Mouse (Mus musculus) liver, embryonic 12.5 days (tissue): ENCODE data around the gene Gm49387. TPM values are rescaled to one million over a fixed set of nuclear protein-coding genes. Genes with fewer than 3 reads are reported as not detected.

Experiments
- ATAC-seq: fragments of 200-750 bp; cut with Nextera tagmentation; 2 replicates; pipeline ENCODE4 v1.8.0; 2017; ENCODE audit warnings: moderate number of reproducible peaks, mild to moderate bottlenecking, moderate library complexity
- H3K27ac ChIP-seq: fragments of 300-500 bp; sonication (generic); 2 replicates; pipeline ENCODE4 v1.5.1; 2016; ENCODE audit warnings: mild to moderate bottlenecking
- H3K27me3 ChIP-seq: fragments of 300-500 bp; sonication (generic); replicated peaks from 2 replicates; pipeline ENCODE4 v1.6.1; 2016; ENCODE audit warnings: mild to moderate bottlenecking, moderate library complexity
- H3K36me3 ChIP-seq: fragments of 300-500 bp; sonication (generic); 2 replicates; pipeline ENCODE4 v1.6.1; 2016; ENCODE audit warnings: mild to moderate bottlenecking, moderate library complexity
- H3K4me1 ChIP-seq: fragments of 300-500 bp; sonication (generic); 2 replicates; pipeline ENCODE4 v1.6.1; 2016
- H3K4me2 ChIP-seq: fragments of 300-500 bp; sonication (generic); 2 replicates; pipeline ENCODE4 v1.6.1; 2016; ENCODE audit warnings: mild to moderate bottlenecking, moderate library complexity
- H3K4me3 ChIP-seq: fragments of 300-500 bp; sonication (generic); 2 replicates; pipeline ENCODE4 v1.5.1; 2016; ENCODE audit warnings: mild to moderate bottlenecking, moderate library complexity
- H3K9ac ChIP-seq: fragments of 300-500 bp; sonication (generic); 2 replicates; pipeline ENCODE4 v1.6.1; 2016; ENCODE audit warnings: mild to moderate bottlenecking, moderate library complexity
- H3K9me3 ChIP-seq: fragments of 300-500 bp; sonication (generic); replicated peaks from 2 replicates; pipeline ENCODE4 v1.6.1; 2016; ENCODE audit warnings: mild to moderate bottlenecking, moderate library complexity
- WGBS: fragments of 180-500 bp; shearing (Covaris S2); methylation state at CpG from one replicate; pipeline ENCODE4 v1.1.7; 2016; ENCODE audit not compliant: insufficient replicate concordance; 5-methylcytosine and 5-hydroxymethylcytosine counted together
- polyA plus RNA-seq: library from polyadenylated mRNA; unstranded; fragments of >200 nt; fragmentation: Nextera tagmentation; extraction: Ambion mirVana; gene quantifications from 2 replicates; pipeline ENCODE4 v1.2.1, GENCODE M21; 2016

Gm49387 gene
- polyA plus RNA-seq, 1 experiment from 2014 or later: 0.37 TPM

DNA sequence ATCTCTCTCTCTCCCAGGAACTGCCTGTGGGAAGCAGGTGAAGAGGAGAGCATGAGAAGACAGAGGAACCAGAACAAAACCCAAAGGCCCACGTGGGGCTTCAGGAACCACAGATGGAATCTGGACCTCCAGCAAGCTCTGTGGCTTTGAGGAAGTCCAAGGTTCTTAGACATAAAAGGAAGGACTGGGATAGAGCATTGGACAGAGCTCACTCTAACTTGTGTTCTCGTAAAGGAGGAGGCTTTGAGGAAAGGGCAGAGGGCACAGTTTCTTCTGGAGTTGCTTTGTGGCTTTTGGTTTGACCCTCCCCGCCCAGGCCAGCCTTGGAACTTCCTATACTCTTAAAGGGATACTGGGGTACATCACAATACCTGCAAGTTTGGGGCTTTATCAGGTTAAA is 108.0 kb downstream of the Gm49387 start:
- 36% methylated on average over 3 of the region's 3 CpGs for WGBS
- H3K4me1 ChIP-seq: peaks cover 14% of the 10 kb centered on the region
- no peak overlapping the region for H3K4me2 ChIP-seq
- no peaks in the 10 kb centered on the region for H3K36me3 ChIP-seq
- H3K27ac ChIP-seq: no peak overlapping the region
- 0 out of 2 replicates have a peak, but pooled peaks cover 7% of the 10 kb centered on the region for H3K27me3 ChIP-seq
- H3K9ac ChIP-seq: no peak overlapping the region
- H3K4me3 ChIP-seq: no peak overlapping the region
- no peak for ATAC-seq
- no peaks in the 10 kb centered on the region for H3K9me3 ChIP-seq

DNA sequence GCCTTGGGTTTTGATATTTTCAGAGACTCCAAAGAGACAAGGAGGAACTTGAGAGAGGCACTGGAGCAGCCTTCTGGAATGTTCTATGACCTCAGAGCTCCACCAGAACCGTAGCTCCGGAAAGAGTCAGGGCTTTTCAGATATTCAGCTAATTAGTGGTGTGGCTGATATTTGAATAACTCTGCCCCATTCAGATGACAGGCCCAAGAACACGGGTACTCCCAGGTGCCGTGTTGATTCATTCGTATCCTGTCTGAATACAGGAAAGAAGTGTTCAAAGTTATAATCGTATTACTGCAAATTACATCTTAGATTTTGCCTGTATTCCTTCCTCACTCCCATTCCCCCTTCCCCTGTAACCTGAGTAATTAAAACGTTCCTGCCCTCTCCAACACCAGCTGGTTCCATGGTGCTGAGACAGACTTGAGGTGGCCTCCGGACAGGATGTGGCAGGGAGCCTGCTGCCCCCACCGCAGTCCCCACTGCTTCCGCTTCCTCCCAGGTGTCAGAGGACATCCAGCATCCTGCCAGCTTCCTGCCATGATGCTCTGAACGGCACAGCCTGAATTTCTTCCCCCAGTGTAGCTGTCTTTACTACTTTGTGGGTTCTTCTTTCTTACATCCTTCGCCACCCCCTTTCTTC is 109.1 kb downstream of the Gm49387 start:
- no peak for ATAC-seq
- 27% methylated on average over 12 of the region's 12 CpGs for WGBS
- Histone ChIP-seq H3K9ac (no peak overlapping the region), H3K4me2 (no peak overlapping the region), H3K36me3 (no peaks in the 10 kb centered on the region), H3K9me3 (no peaks in the 10 kb centered on the region), H3K27ac (no peak overlapping the region), H3K27me3 (0 out of 2 replicates have a peak, but pooled peaks cover 7% of the 10 kb centered on the region), H3K4me1 (peaks cover 14% of the 10 kb centered on the region), H3K4me3 (no peak overlapping the region)

DNA sequence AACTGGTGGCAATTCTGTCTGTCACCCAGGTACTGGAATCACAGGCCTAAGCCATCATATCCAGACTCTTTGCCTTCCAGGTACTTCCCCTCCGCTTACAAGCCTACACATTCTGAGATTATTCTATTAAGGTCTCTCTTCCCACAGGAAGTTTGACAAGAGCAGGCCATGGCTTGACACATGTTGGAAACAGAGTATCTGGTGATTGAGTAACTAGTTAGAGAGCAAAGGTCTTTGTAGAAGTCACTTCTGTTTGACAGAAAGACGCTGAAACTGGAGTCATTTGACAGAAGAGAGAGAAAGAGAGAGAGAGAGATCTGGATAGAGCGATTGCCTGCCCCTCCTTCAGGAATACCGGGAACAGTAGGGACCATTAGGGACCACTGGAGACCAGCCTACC is 109.8 kb downstream of the Gm49387 start:
- Histone ChIP-seq H3K27me3 (0 out of 2 replicates have a peak, but pooled peaks cover 7% of the 10 kb centered on the region), H3K36me3 (no peaks in the 10 kb centered on the region), H3K4me2 (no peak overlapping the region), H3K9me3 (no peaks in the 10 kb centered on the region), H3K4me1 (peaks cover 14% of the 10 kb centered on the region), H3K27ac (0 out of 2 replicates have a peak overlapping the region, but pooled peaks have one; percentile 17), H3K4me3 (no peak overlapping the region), H3K9ac (no peak overlapping the region)
- ATAC-seq: no peak
- WGBS: 63% methylated on average over 4 of the region's 4 CpGs

DNA sequence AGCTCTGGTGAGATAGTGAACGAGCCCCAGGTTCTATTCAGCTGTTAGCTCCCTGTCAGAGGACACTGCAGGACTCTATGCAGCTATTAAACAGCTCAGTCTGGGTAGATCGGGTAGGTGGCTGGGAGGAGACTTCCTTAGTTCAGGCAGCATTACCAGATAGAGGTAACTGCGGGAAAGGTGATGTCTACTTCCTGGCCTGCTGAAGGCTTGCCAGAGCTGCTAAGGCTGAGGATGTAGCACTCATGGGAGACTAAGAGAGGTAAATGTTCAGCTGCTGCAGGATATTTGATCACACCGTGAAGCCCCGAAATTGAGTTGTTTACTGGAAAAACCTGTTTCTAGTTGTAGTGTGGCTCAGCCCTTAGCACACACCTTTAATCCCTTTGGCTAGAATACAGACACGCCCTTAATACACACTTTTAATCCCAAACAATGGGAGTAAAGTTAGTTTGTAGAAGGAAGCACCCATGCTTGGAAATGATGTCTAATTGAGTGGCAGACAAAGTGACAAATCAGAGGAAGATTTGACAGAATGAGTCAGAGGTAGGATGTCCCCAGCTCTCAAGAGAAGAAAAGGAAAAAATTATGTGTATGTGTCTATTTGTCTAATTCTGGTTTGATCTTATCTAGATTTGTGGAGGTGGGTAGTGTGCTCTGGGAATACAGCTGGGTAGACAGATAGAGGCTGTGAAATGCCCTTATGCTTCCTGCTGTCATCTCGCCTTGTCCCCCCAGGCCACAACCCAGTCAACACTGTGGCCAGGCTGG is 115.5 kb downstream of the Gm49387 start:
- Histone ChIP-seq H3K4me3 (no peak overlapping the region), H3K4me2 (no peak overlapping the region), H3K4me1 (no peaks in the 10 kb centered on the region), H3K9me3 (no peaks in the 10 kb centered on the region), H3K9ac (no peak overlapping the region), H3K27ac (no peak overlapping the region), H3K36me3 (no peaks in the 10 kb centered on the region), H3K27me3 (0 out of 2 replicates have a peak, but pooled peaks cover 7% of the 10 kb centered on the region)
- no peak for ATAC-seq
- WGBS: 58% methylated on average over 7 of the region's 7 CpGs

DNA sequence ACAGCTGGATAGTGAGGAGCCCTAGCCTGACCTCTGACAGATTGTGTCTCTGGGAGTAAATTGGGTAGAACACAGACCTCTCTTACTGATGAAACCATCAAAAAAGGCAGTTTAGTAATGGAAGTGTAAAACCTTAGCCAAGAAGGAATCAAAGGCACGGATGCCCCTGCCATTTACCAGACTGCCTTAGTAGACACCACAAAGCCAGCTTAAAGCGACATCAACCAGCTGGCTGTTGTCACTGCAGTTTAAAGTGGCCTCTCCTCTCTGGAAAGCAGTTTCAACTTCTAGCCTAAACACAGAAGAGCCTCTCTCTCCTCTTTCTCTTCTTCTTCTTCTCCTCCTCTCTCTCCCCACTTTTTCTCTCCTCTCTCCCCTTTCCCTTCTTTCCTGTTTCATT is 119.4 kb downstream of the Gm49387 start:
- no peak overlapping the region for H3K4me3 ChIP-seq
- no peak for ATAC-seq
- 65% methylated on average over 2 of the region's 2 CpGs for WGBS
- no peak overlapping the region for H3K27ac ChIP-seq
- H3K4me2 ChIP-seq: no peak overlapping the region
- no peaks in the 10 kb centered on the region for H3K36me3 ChIP-seq
- H3K27me3 ChIP-seq: no peaks in the 10 kb centered on the region
- H3K9ac ChIP-seq: no peak overlapping the region
- H3K4me1 ChIP-seq: peaks cover 6% of the 10 kb centered on the region; the same call in 1 of the 2 replicates
- H3K9me3 ChIP-seq: no peaks in the 10 kb centered on the region

DNA sequence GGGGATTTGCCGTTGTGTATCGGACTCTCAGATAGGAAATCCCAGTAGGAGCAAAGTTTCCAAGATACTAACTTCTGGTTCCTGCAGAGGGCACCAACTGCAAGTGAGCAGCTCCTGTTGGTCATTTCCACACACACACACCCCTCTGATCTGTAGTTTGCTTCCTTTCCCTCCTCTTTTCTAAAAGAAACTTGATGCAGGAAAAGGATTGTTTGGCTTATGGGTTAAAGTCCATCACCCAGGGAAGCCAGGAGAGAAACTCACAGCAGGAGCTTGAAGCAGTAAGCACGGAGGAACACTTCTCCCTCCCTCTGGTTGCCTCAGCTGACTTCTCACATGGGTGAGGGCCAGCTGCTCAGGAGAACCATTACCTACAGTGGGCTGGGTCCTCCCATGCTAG is 121.5 kb downstream of the Gm49387 start:
- no peak overlapping the region for H3K27ac ChIP-seq
- H3K4me2 ChIP-seq: peak overlapping the region; percentile 31; the same call in 1 of the 2 replicates
- peaks cover 6% of the 10 kb centered on the region; the same call in 1 of the 2 replicates for H3K4me1 ChIP-seq
- no peak for ATAC-seq
- 29% methylated on average over 3 of the region's 3 CpGs for WGBS
- no peaks in the 10 kb centered on the region for H3K27me3 ChIP-seq
- H3K9ac ChIP-seq: no peak overlapping the region
- no peaks in the 10 kb centered on the region for H3K36me3 ChIP-seq
- H3K9me3 ChIP-seq: no peaks in the 10 kb centered on the region
- H3K4me3 ChIP-seq: no peak overlapping the region

DNA sequence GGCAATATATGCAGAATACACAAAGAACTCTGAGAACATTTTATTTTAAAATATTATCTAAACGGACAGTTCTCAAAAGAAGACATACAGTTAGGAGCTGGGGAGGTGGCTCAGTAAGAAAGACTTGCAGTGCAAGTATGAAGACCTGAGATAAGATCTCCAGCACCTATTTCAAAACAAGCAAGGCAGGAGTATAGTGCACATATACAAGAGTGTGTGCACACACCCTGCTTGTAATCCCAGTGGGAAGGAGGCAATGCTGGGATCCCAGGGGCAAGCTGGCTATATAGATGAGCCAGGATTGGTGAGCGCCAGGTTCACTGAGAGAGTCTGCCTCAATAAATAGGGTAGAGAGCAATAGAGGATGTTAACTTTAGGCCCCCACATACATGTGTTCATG is 124.8 kb downstream of the Gm49387 start:
- Histone ChIP-seq H3K27me3 (no peaks in the 10 kb centered on the region), H3K36me3 (peaks cover 13% of the 10 kb centered on the region), H3K4me1 (peaks cover 6% of the 10 kb centered on the region; the same call in 1 of the 2 replicates), H3K4me2 (no peak overlapping the region), H3K4me3 (no peak overlapping the region), H3K9me3 (no peaks in the 10 kb centered on the region), H3K9ac (no peak overlapping the region), H3K27ac (no peak overlapping the region)
- WGBS: 82% methylated on average over 2 of the region's 2 CpGs
- no peak for ATAC-seq

DNA sequence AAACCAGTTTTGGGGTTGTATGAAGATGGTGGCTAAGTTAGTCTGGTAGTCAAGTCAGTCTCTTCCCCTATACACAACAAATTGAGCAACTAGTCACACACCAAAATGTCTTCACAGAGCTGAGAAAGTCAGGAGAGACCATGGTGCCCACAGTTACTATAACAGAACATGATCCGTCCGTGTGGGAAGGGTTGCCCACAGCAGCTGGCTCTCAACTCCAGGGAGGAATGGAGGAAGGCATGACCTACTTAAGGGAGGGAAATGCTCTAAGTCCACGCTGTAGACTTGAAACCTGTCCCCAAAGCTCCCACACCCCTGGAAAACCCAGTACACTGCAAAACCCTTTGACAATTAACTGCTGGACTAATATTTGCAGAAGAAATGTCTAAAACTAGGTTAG is 130.4 kb downstream of the Gm49387 start:
- no peaks in the 10 kb centered on the region for H3K4me1 ChIP-seq
- no peak overlapping the region for H3K9ac ChIP-seq
- no peaks in the 10 kb centered on the region for H3K9me3 ChIP-seq
- H3K4me2 ChIP-seq: no peak overlapping the region
- H3K4me3 ChIP-seq: no peak overlapping the region
- no peak for ATAC-seq
- H3K27ac ChIP-seq: no peak overlapping the region
- no peaks in the 10 kb centered on the region for H3K27me3 ChIP-seq
- peaks cover 66% of the 10 kb centered on the region for H3K36me3 ChIP-seq
- WGBS: 92% methylated on average over 3 of the region's 3 CpGs

DNA sequence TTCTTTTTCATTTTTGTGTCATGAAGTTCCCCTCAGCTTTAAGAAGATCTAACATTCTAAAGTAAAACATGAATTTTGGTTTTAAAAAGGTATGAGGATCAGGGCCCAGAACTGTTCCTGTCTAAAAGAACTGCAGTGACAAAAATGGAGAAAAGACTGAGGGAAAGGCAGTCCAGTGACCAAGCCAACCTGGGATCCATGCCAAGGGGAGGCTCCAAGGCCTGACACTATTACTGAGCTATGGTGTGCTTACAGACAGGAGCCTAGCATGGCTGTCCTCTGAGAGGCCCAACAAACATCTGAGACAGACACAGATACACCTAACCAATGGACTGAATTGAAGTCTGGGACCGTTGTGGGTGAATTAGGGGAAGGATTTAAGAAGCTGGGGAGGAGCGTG is 130.8 kb downstream of the Gm49387 start:
- Histone ChIP-seq H3K9ac (no peak overlapping the region), H3K4me2 (no peak overlapping the region), H3K9me3 (no peaks in the 10 kb centered on the region), H3K36me3 (peaks cover 70% of the 10 kb centered on the region), H3K27ac (no peak overlapping the region), H3K27me3 (no peaks in the 10 kb centered on the region), H3K4me3 (no peak overlapping the region), H3K4me1 (no peaks in the 10 kb centered on the region)
- WGBS: 90% methylated on average over 2 of the region's 2 CpGs
- no peak for ATAC-seq

DNA sequence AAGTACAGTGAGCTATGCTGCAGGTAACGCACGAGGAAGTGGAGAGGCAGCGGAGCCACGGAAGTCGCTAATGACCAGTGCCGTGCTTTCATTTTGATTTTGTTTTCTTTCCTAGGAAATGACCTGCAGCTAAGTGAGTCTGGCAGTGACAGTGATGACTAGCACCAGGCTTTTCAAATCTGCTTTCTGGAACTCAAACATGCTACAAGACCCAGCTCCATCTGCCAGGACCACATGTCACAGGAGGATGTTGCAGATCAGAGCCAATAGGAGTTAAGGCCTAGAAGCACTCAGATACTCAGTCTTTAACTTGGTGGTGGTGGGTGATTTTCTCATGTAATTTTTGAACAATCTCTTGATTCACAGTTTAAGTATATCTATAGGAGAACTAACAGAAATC is 134.2 kb downstream of the Gm49387 start:
- Histone ChIP-seq H3K4me3 (no peak overlapping the region), H3K27ac (no peak overlapping the region), H3K27me3 (no peaks in the 10 kb centered on the region), H3K9me3 (no peaks in the 10 kb centered on the region), H3K9ac (no peak overlapping the region), H3K4me2 (no peak overlapping the region), H3K36me3 (peaks cover 95% of the 10 kb centered on the region), H3K4me1 (no peaks in the 10 kb centered on the region)
- WGBS: 93% methylated on average over 6 of the region's 6 CpGs
- ATAC-seq: no peak

DNA sequence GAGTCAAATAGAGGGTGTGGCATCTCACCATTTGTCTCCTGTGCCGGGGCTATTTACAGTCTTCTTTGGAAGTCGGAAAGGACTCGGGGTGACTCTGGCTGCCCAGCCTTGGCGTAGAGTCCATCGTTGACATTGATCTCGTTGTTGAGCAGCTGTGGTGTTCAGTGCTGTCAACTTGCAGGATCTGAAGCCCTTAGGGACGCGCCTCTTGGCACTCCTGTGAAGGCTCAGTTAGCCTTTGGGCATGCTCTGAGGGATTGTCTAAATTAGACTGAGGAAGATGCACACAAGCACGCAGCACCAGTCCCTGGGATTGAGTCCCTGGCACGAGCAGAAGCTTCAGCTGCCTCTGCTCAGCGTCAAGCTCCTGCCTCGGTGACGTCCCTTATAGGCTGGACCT is 137.3 kb downstream of the Gm49387 start:
- H3K9me3 ChIP-seq: no peaks in the 10 kb centered on the region
- H3K4me1 ChIP-seq: peaks cover 4% of the 10 kb centered on the region
- H3K27ac ChIP-seq: no peak overlapping the region
- H3K36me3 ChIP-seq: peaks cover 99% of the 10 kb centered on the region
- no peak overlapping the region for H3K4me2 ChIP-seq
- no peaks in the 10 kb centered on the region for H3K27me3 ChIP-seq
- no peak overlapping the region for H3K4me3 ChIP-seq
- no peak for ATAC-seq
- WGBS: 87% methylated on average over 13 of the region's 13 CpGs
- H3K9ac ChIP-seq: no peak overlapping the region
